In genomic region chr4:127843421-127843820, GRCm38 (mm10) we compare ENCODE assay signal across 22 mouse cellular contexts.
A peak's percentile ranks its signal among the peaks of the same experiment; 100 is the strongest.
DNase-seq lines count a peak whose midpoint lies in the region; ATAC-seq lines count a peak whose summit lies in the region.
"Had no signal": no experiment of that assay in that cellular context is flagged by ENCODE, and none has a peak within 500 bp of the region (broad histone marks: within the 10 kb centered on the region; RNA-seq: fewer than 3 reads in every experiment).

No protein-coding gene starts in this region.

- H3K27ac ChIP-seq in forebrain, embryonic 14.5 days (ENCODE audit: low read depth, low read length): no peak overlapping the region
- H3K27ac ChIP-seq in forebrain, embryonic 13.5 days: no peak overlapping the region
- H3K27ac ChIP-seq: embryonic facial prominence, embryonic 12.5 days; forebrain, embryonic 12.5 days; hindbrain, embryonic 10.5 days; hindbrain, embryonic 15.5 days had no signal

- no peak overlapping the region for H3K9ac ChIP-seq in forebrain, embryonic 14.5 days (ENCODE audit: low read length)
- no peak overlapping the region for H3K9ac ChIP-seq in forebrain, embryonic 13.5 days
- H3K9ac ChIP-seq: embryonic facial prominence, embryonic 12.5 days; forebrain, embryonic 12.5 days; heart, embryonic 12.5 days; hindbrain, embryonic 15.5 days had no signal

- no peak overlapping the region for H3K4me2 ChIP-seq in forebrain, embryonic 14.5 days (ENCODE audit: low read length)
- H3K4me2 ChIP-seq in forebrain, embryonic 13.5 days: no peak overlapping the region
- H3K4me2 ChIP-seq: embryonic facial prominence, embryonic 12.5 days; forebrain, embryonic 12.5 days; heart, embryonic 12.5 days; hindbrain, embryonic 15.5 days had no signal

- intact Hi-C loops in left cerebral cortex, postnatal 14 days (cut with DNase I): no loop called here
- intact Hi-C loops in left cerebral cortex, postnatal 10 days (cut with DNase I): no loop called here

- H3K9me3 ChIP-seq in forebrain, embryonic 14.5 days (replicated peaks; ENCODE audit: control insufficient read depth, low read length): no peaks in the 10 kb centered on the region
- no peaks in the 10 kb centered on the region for H3K9me3 ChIP-seq in forebrain, embryonic 13.5 days (replicated peaks)
- H3K9me3 ChIP-seq: embryonic facial prominence, embryonic 12.5 days; forebrain, embryonic 12.5 days; heart, embryonic 12.5 days; hindbrain, embryonic 10.5 days; hindbrain, embryonic 15.5 days had no signal

- no peak overlapping the region for H3K4me3 ChIP-seq in forebrain, embryonic 14.5 days (ENCODE audit: low read depth, low read length)
- no peak overlapping the region for H3K4me3 ChIP-seq in forebrain, embryonic 13.5 days
- H3K4me3 ChIP-seq: embryonic facial prominence, embryonic 12.5 days; forebrain, embryonic 12.5 days; heart, embryonic 12.5 days; hindbrain, embryonic 10.5 days; hindbrain, embryonic 15.5 days had no signal

- no peaks in the 10 kb centered on the region for H3K36me3 ChIP-seq in forebrain, embryonic 14.5 days (ENCODE audit: control insufficient read depth, insufficient read depth, low read length)
- no peaks in the 10 kb centered on the region for H3K36me3 ChIP-seq in forebrain, embryonic 13.5 days (ENCODE audit: poor library complexity, severe bottlenecking)
- H3K36me3 ChIP-seq: embryonic facial prominence, embryonic 12.5 days; forebrain, embryonic 12.5 days; G1E; heart, embryonic 12.5 days; hindbrain, embryonic 10.5 days; hindbrain, embryonic 15.5 days had no signal

- no peak for ATAC-seq in forebrain, embryonic 14.5 days
- ATAC-seq in forebrain, embryonic 13.5 days: no peak
- ATAC-seq: CD4-positive, CD25-positive, alpha-beta regulatory T cell, adult 4 months; inflammation-experienced regulatory T-cells, adult 6 months; intestine, postnatal 0 days had no signal

- H3K27me3 ChIP-seq in forebrain, embryonic 14.5 days (replicated peaks; ENCODE audit: control insufficient read depth, insufficient read depth, low read length): no peaks in the 10 kb centered on the region
- H3K27me3 ChIP-seq in forebrain, embryonic 13.5 days: no peaks in the 10 kb centered on the region
- H3K27me3 ChIP-seq: embryonic facial prominence, embryonic 12.5 days; forebrain, embryonic 12.5 days; heart, embryonic 12.5 days; hindbrain, embryonic 15.5 days had no signal

- DNase-seq in cerebellum, postnatal 10 days: peak; percentile 75 to 84
- no peak for DNase-seq in cerebellum, adult 18-20 months
- peak; percentile 27 for DNase-seq in forebrain, embryonic 14.5 days (ENCODE audit: low spot score)
- DNase-seq in left cerebral cortex, postnatal 14 days (ENCODE audit: low spot score in 2 of 2): peak; percentile 20 to 29
- DNase-seq in left cerebral cortex, postnatal 10 days (ENCODE audit: extremely low spot score in 1 of 2, low spot score in 2 of 2): no peak
- peak; percentile 36 for DNase-seq in brain, adult 2 months (ENCODE audit: low read depth, low spot score)
- DNase-seq in kidney, adult 11 months: no peak
- DNase-seq: adrenal gland, adult 8-10 months; adrenal gland, postnatal 36 days; B cell, adult 2 months; cerebellum, adult 9-10 months; gastrocnemius, postnatal 14 days had no signal

- H3K4me1 ChIP-seq in forebrain, embryonic 14.5 days (ENCODE audit: control insufficient read depth, insufficient read depth, low read length): no peaks in the 10 kb centered on the region
- 0 out of 2 replicates have a peak, but pooled peaks cover 4% of the 10 kb centered on the region for H3K4me1 ChIP-seq in forebrain, embryonic 13.5 days
- H3K4me1 ChIP-seq: embryonic facial prominence, embryonic 12.5 days; heart, embryonic 12.5 days; hindbrain, embryonic 15.5 days had no signal

- 79% methylated on average over 7 of the region's 7 CpGs for WGBS in forebrain, embryonic 14.5 days
- 83% methylated on average over 7 of the region's 7 CpGs for WGBS in forebrain, embryonic 13.5 days

Comparison
In these comparisons a context has a peak if more than half of its experiments do, and no peak if none do; other contexts are left out.
1. DNase-seq: peak in cerebellum, postnatal 10 days (2 of 2), forebrain, embryonic 14.5 days (single experiment), left cerebral cortex, postnatal 14 days (2 of 2) and brain, adult 2 months (single experiment); none in cerebellum, adult 18-20 months (0 of 2), left cerebral cortex, postnatal 10 days (0 of 2) and kidney, adult 11 months (single experiment).